18 mouse cellular contexts compared by ENCODE assay signal in genomic region chr2:72525556-72525955, GRCm38 (mm10). TPM values are rescaled to one million over a fixed set of nuclear protein-coding genes. Genes with fewer than 3 reads are reported as not detected.
DNase-seq lines count a peak whose midpoint lies in the region; ATAC-seq lines count a peak whose summit lies in the region.
"Had no signal": no experiment of that assay in that cellular context is flagged by ENCODE, and none has a peak within 500 bp of the region (broad histone marks: within the 10 kb centered on the region; RNA-seq: fewer than 3 reads in every experiment).

No protein-coding gene starts in this region.

- intact Hi-C loops in heart, postnatal 36 days (cut with DNase I), result no loop called here

- H3K27me3 ChIP-seq in midbrain, embryonic 11.5 days (ENCODE audit: control insufficient read depth, insufficient read depth, low read length), result peaks cover 82% of the 10 kb centered on the region
- H3K27me3 ChIP-seq in midbrain, embryonic 10.5 days (ENCODE audit: low read depth, poor library complexity, severe bottlenecking), result peaks cover 100% of the 10 kb centered on the region

- H3K4me1 ChIP-seq in midbrain, embryonic 11.5 days (ENCODE audit: control insufficient read depth, insufficient read depth, low read length), result peaks cover 3% of the 10 kb centered on the region; the same call in 1 of the 2 replicates
- H3K4me1 ChIP-seq in midbrain, embryonic 10.5 days, result peaks cover 21% of the 10 kb centered on the region

- no peaks in the 10 kb centered on the region for H3K9me3 ChIP-seq in midbrain, embryonic 11.5 days (ENCODE audit: control insufficient read depth, low read length)
- H3K9me3 ChIP-seq in midbrain, embryonic 10.5 days (replicated peaks), result peaks cover 3% of the 10 kb centered on the region; the same call in 1 of the 2 replicates
- H3K9me3 ChIP-seq: G1E had no signal

- H3K4me2 ChIP-seq in midbrain, embryonic 11.5 days, result no peak overlapping the region

- H3K27ac ChIP-seq in midbrain, embryonic 11.5 days (ENCODE audit: low read depth, low read length), result no peak overlapping the region
- no peak overlapping the region for H3K27ac ChIP-seq in midbrain, embryonic 10.5 days (replicated peaks)

- H3K36me3 ChIP-seq in midbrain, embryonic 11.5 days (ENCODE audit: control insufficient read depth, insufficient read depth, low read length), result no peaks in the 10 kb centered on the region
- H3K36me3 ChIP-seq in midbrain, embryonic 10.5 days, result no peaks in the 10 kb centered on the region
- H3K36me3 ChIP-seq: G1E had no signal

- no peak overlapping the region for H3K4me3 ChIP-seq in midbrain, embryonic 11.5 days (ENCODE audit: low read depth, low read length)
- H3K4me3 ChIP-seq in midbrain, embryonic 10.5 days, result no peak overlapping the region

- DNase-seq in heart, adult 11 months, result peak; percentile 63
- no peak for DNase-seq in heart, postnatal 36 days
- DNase-seq in midbrain, embryonic 11.5 days (ENCODE audit: low spot score, missing footprints), result peak; percentile 81
- DNase-seq in midbrain, embryonic 10.5 days (ENCODE audit: low spot score), result no peak
- DNase-seq: adrenal gland, adult 2 months; adrenal gland, adult 8-10 months; adrenal gland, postnatal 10 days; adrenal gland, postnatal 14 days; adrenal gland, postnatal 25 days; adrenal gland, postnatal 36 days; B cell, adult 2 months; cerebellum, adult 11 months; cerebellum, adult 11-12 months; cerebellum, adult 18-20 months had no signal

- no peak overlapping the region for H3K9ac ChIP-seq in midbrain, embryonic 11.5 days (ENCODE audit: low read length)

- 84% methylated on average over 3 of the region's 3 CpGs for WGBS in midbrain, embryonic 11.5 days
- 79% methylated on average over 3 of the region's 3 CpGs for WGBS in midbrain, embryonic 10.5 days

- no peak for ATAC-seq in midbrain, embryonic 11.5 days (ENCODE audit: low FRiP score)
- ATAC-seq: activated CD4-positive, CD25-positive, alpha-beta regulatory T cell, adult 4 months; CD4-positive, CD25-positive, alpha-beta regulatory T cell, adult 4 months; Patski had no signal

RNA-seq across cellular contexts. Expression of gene Cdca7, which starts 49.6 kb away (rescaled TPM):
- 1 to 10 TPM; 1.9 to 2.0 TPM for total RNA-seq in heart, postnatal 36 days (2021)
- polyA plus RNA-seq in midbrain, embryonic 11.5 days (2014; fragmentation: Nextera tagmentation; extraction: Ambion mirVana), result 172 and 189 TPM in 2 replicates
- 207 and 237 TPM in 2 replicates for polyA plus RNA-seq in midbrain, embryonic 10.5 days (2016; fragmentation: Nextera tagmentation; extraction: Ambion mirVana)

Comparison
In these comparisons a context has a peak if more than half of its experiments do, and no peak if none do; other contexts are left out.
1. DNase-seq: peak in heart, adult 11 months (single experiment) and midbrain, embryonic 11.5 days (single experiment); none in heart, postnatal 36 days (0 of 2) and midbrain, embryonic 10.5 days (single experiment).